ENCODE assay signal across 18 mouse cellular contexts in the genomic region with DNA sequence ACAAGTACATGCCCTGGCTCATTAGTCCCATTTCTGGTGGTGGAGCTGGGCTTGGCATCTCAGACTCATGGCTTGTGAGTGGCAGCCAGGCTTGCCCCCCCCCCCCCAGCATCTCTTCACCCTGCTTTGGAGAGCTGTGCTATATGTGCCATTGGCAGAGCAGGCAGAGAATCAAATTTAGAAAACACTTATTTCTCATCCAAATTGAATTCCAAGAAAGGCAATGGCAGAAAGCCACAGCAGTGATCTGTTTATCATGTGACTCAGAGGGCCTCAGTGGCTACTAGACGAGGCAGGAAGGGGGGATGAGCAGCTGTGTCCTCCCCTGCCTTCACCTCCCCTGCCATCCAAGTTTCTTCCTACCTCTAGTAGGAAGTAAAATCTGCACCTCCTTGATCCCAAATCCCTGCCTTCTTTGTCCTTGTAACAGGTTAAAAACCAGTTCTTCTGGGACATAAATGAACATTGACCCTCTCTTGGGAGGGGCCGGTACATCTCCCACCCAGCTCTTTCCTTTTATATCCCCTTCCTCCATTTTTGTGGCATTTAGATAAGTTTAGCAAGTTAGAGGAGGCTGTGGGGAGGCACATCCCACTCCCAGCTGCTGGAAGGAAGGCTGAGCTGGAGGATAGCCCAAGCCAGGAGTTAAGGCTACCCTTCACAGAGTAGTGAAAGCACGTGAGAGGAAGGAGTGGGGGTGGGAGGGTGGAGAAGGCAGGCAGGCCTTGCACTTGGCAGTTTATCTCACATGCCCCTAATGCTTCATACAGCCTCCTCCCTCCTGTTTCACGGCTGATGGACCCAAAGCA.
DNase-seq lines count a peak whose midpoint lies in the region; ATAC-seq and TF ChIP-seq lines count a peak whose summit lies in the region.
"Had no signal": no experiment of that assay in that cellular context is flagged by ENCODE, and none has a peak within 500 bp of the region (broad histone marks: within the 10 kb centered on the region; RNA-seq: fewer than 3 reads in every experiment).

No protein-coding gene starts in this region.

- no peak overlapping the region for H3K4me2 ChIP-seq in intestine, embryonic 16.5 days (ENCODE audit: low read depth, low read length)
- no peak overlapping the region for H3K4me2 ChIP-seq in intestine, embryonic 15.5 days (replicated peaks)
- H3K4me2 ChIP-seq: heart, embryonic 12.5 days; kidney, embryonic 15.5 days; liver, embryonic 12.5 days; stomach, embryonic 15.5 days had no signal

- peaks cover 17% of the 10 kb centered on the region for H3K4me1 ChIP-seq in intestine, embryonic 16.5 days (ENCODE audit: control insufficient read depth, insufficient read depth, low read length)
- H3K4me1 ChIP-seq in intestine, embryonic 15.5 days (replicated peaks), result peaks cover 26% of the 10 kb centered on the region
- peaks cover 12% of the 10 kb centered on the region for H3K4me1 ChIP-seq in cortical plate, adult 2 months (ENCODE audit: control insufficient read depth, insufficient read depth, low read length)

- peak; percentile 82 for DNase-seq in NIH3T3 (ENCODE audit: low read depth)
- peak; percentile 76 to 80 for DNase-seq in left cerebral cortex, postnatal 36 days (ENCODE audit: low spot score in 2 of 2)
- no peak for DNase-seq in gastrocnemius, adult 2 months
- DNase-seq in spleen, postnatal 14 days (ENCODE audit: low spot score in 2 of 2), result no peak
- no peak for DNase-seq in thymus, postnatal 14 days
- DNase-seq: adrenal gland, postnatal 14 days; gastrocnemius, postnatal 10 days; layer of hippocampus, postnatal 36 days; lung, postnatal 4 days had no signal

- H3K9ac ChIP-seq in intestine, embryonic 16.5 days (ENCODE audit: low read depth, low read length), result no peak overlapping the region
- H3K9ac ChIP-seq in intestine, embryonic 15.5 days, result no peak overlapping the region
- H3K9ac ChIP-seq: heart, embryonic 12.5 days; kidney, embryonic 15.5 days; liver, embryonic 12.5 days; stomach, embryonic 15.5 days had no signal

- H3K9me3 ChIP-seq in intestine, embryonic 16.5 days (ENCODE audit: control insufficient read depth, low read length), result no peaks in the 10 kb centered on the region
- no peaks in the 10 kb centered on the region for H3K9me3 ChIP-seq in intestine, embryonic 15.5 days
- H3K9me3 ChIP-seq: heart, embryonic 12.5 days; kidney, embryonic 15.5 days; liver, embryonic 12.5 days; stomach, embryonic 15.5 days had no signal

- no peaks in the 10 kb centered on the region for H3K27me3 ChIP-seq in intestine, embryonic 16.5 days (replicated peaks; ENCODE audit: control insufficient read depth, insufficient read depth, low read length)
- no peaks in the 10 kb centered on the region for H3K27me3 ChIP-seq in intestine, embryonic 15.5 days (replicated peaks)
- H3K27me3 ChIP-seq: CH12.LX; heart, embryonic 12.5 days; kidney, embryonic 15.5 days; liver, embryonic 12.5 days; stomach, embryonic 15.5 days had no signal

- no peak for TF ChIP-seq POLR2A in cortical plate, adult 2 months (IDR thresholded peaks at IDR 0.05; ENCODE audit: extremely low read depth, insufficient read depth, low read length)

- WGBS in intestine, embryonic 16.5 days, result 41% methylated on average over 4 of the region's 4 CpGs
- WGBS in intestine, embryonic 15.5 days, result 32% methylated on average over 4 of the region's 4 CpGs

- TF ChIP-seq CTCF in cortical plate, adult 2 months (IDR thresholded peaks at IDR 0.05; ENCODE audit: extremely low read depth, insufficient read depth, low read length), result no peak
- TF ChIP-seq CTCF in gastrocnemius, adult 2 months (IDR thresholded peaks at IDR 0.05), result no peak

- no peaks in the 10 kb centered on the region for H3K36me3 ChIP-seq in intestine, embryonic 16.5 days (ENCODE audit: control insufficient read depth, insufficient read depth, low read length)
- no peaks in the 10 kb centered on the region for H3K36me3 ChIP-seq in intestine, embryonic 15.5 days
- H3K36me3 ChIP-seq: heart, embryonic 12.5 days; liver, embryonic 12.5 days; stomach, embryonic 15.5 days had no signal

- intact Hi-C loops in left cerebral cortex, postnatal 36 days (cut with DNase I), result no loop called here
- intact Hi-C loops in gastrocnemius, adult 2 months (cut with DNase I), result loop anchor here (10.0 kb wide), 1 partner anchor 562 kb away; no protein-coding TSS in a partner anchor

- 0 out of 2 replicates have a peak overlapping the region, but pooled peaks have one; percentile 2 for H3K27ac ChIP-seq in intestine, embryonic 16.5 days (ENCODE audit: low read length)
- no peak overlapping the region for H3K27ac ChIP-seq in intestine, embryonic 15.5 days
- H3K27ac ChIP-seq in cortical plate, adult 2 months (ENCODE audit: insufficient read depth, low read length), result peak overlapping the region; percentile 30
- H3K27ac ChIP-seq in gastrocnemius, adult 2 months, result no peak overlapping the region
- H3K27ac ChIP-seq: hindbrain, postnatal 0 days; kidney, embryonic 15.5 days; liver, embryonic 12.5 days; stomach, embryonic 15.5 days had no signal

- no peak overlapping the region for H3K4me3 ChIP-seq in intestine, embryonic 16.5 days (ENCODE audit: low read length)
- H3K4me3 ChIP-seq in intestine, embryonic 15.5 days (replicated peaks), result no peak overlapping the region
- H3K4me3 ChIP-seq in cortical plate, adult 2 months (ENCODE audit: insufficient read depth, low read length), result no peak overlapping the region
- H3K4me3 ChIP-seq in gastrocnemius, adult 2 months, result no peak overlapping the region
- H3K4me3 ChIP-seq: heart, embryonic 12.5 days; kidney, embryonic 15.5 days; liver, embryonic 12.5 days; stomach, embryonic 15.5 days had no signal

- no peak for ATAC-seq in intestine, embryonic 16.5 days
- ATAC-seq in intestine, embryonic 15.5 days, result no peak
- ATAC-seq: hindbrain, postnatal 0 days; liver, embryonic 12.5 days had no signal

Comparison
In these comparisons a context has a peak if more than half of its experiments do, and no peak if none do; other contexts are left out.
1. H3K27ac ChIP-seq: peak in intestine, embryonic 16.5 days (single experiment) and cortical plate, adult 2 months (single experiment); none in intestine, embryonic 15.5 days (single experiment) and gastrocnemius, adult 2 months (single experiment).
2. DNase-seq: peak in NIH3T3 (single experiment) and left cerebral cortex, postnatal 36 days (2 of 2); none in gastrocnemius, adult 2 months (single experiment), spleen, postnatal 14 days (0 of 2) and thymus, postnatal 14 days (single experiment).